Mouse (Mus musculus): ENCODE measurements around the gene Plekhg3. TPM values are rescaled to one million over a fixed set of nuclear protein-coding genes. Genes with fewer than 3 reads are reported as not detected.

Plekhg3 gene
- polyA plus RNA-seq (2017; shearing (Covaris generic)) = 2.4 TPM

GRCm38 (mm10) chr12:76530580-76531139 lies at the start of gene Plekhg3:
Gene Plekhg3 (plus strand): TSS chr12:76530891.

Other genes starting within 250 kb of the Plekhg3 start
- gene Akap5, start 206.0 kb upstream of the Plekhg3 start, polyA plus RNA-seq (2017; shearing (Covaris generic)) = 1.6 TPM
- gene Zbtb25, start 161.3 kb upstream of the Plekhg3 start, polyA plus RNA-seq (2017; shearing (Covaris generic)) = 11.8 TPM
- gene Zbtb1, start 160.6 kb upstream of the Plekhg3 start, polyA plus RNA-seq (2017; shearing (Covaris generic)) = 19.3 TPM
- 3.3 TPM for gene Hspa2, start 126.7 kb upstream of the Plekhg3 start, polyA plus RNA-seq (2017; shearing (Covaris generic))
- gene Ppp1r36, start 113.4 kb upstream of the Plekhg3 start, polyA plus RNA-seq (2017; shearing (Covaris generic)) = not detected
- gene Sptb, start 179.7 kb downstream of the Plekhg3 start, polyA plus RNA-seq (2017; shearing (Covaris generic)) = 1.3 TPM
- 169 TPM for gene Churc1, start 234.6 kb downstream of the Plekhg3 start, polyA plus RNA-seq (2017; shearing (Covaris generic))
- 18.0 TPM for gene Fntb, start 234.7 kb downstream of the Plekhg3 start, polyA plus RNA-seq (2017; shearing (Covaris generic))

All from activated CD4-positive, CD25-positive, alpha-beta regulatory T cell, adult 9 weeks (primary cell).